ENCODE assay signal across 11 mouse cellular contexts in genomic region chr7:140821305-140821652, GRCm38 (mm10). TPM values are rescaled to one million over a fixed set of nuclear protein-coding genes. Genes with fewer than 3 reads are reported as not detected.
DNase-seq lines count a peak whose midpoint lies in the region; ATAC-seq and TF ChIP-seq lines count a peak whose summit lies in the region.
"Had no signal": no experiment of that assay in that cellular context is flagged by ENCODE, and none has a peak within 500 bp of the region (broad histone marks: within the 10 kb centered on the region; RNA-seq: fewer than 3 reads in every experiment).

No protein-coding gene starts in this region.

- peaks cover 10% of the 10 kb centered on the region; the same call in 1 of the 2 replicates for H3K4me1 ChIP-seq in heart, embryonic 12.5 days (replicated peaks)
- no peaks in the 10 kb centered on the region for H3K4me1 ChIP-seq in bone marrow macrophage, adult 2 months (ENCODE audit: control insufficient read depth, insufficient read depth, low read length)
- H3K4me1 ChIP-seq in hindbrain, embryonic 10.5 days (replicated peaks), result peaks cover 9% of the 10 kb centered on the region; the same call in 1 of the 2 replicates
- peaks cover 11% of the 10 kb centered on the region; the same call in 1 of the 2 replicates for H3K4me1 ChIP-seq in midbrain, embryonic 10.5 days

- H3K4me3 ChIP-seq in heart, embryonic 12.5 days, result peak overlapping the region; percentile 54
- peak overlapping the region; percentile 33 for H3K4me3 ChIP-seq in bone marrow macrophage, adult 2 months (ENCODE audit: insufficient read depth, low read length)
- peak overlapping the region; percentile 64 for H3K4me3 ChIP-seq in hindbrain, embryonic 10.5 days
- H3K4me3 ChIP-seq in midbrain, embryonic 10.5 days, result peak overlapping the region; percentile 68

- no peak for DNase-seq in heart, postnatal 4 days
- DNase-seq in hindbrain, embryonic 10.5 days (ENCODE audit: low spot score), result no peak
- no peak for DNase-seq in midbrain, embryonic 10.5 days (ENCODE audit: low spot score)
- no peak for DNase-seq in embryo, embryonic 10 days (ENCODE audit: low spot score)
- DNase-seq in right cerebral cortex, postnatal 10 days (ENCODE audit: low spot score in 2 of 2), result no peak

- H3K9ac ChIP-seq in heart, embryonic 12.5 days, result no peak overlapping the region

- no peak for ATAC-seq in heart, embryonic 12.5 days (ENCODE audit: insufficient number of reproducible peaks, low FRiP score)
- ATAC-seq in megakaryocyte progenitor cell, adult 5-6 weeks (replicated peaks; ENCODE audit: poor library complexity), result no peak
- ATAC-seq: CD4-positive, CD25-positive, alpha-beta regulatory T cell, adult 4 months had no signal

- peaks cover 5% of the 10 kb centered on the region for H3K27me3 ChIP-seq in heart, embryonic 12.5 days (replicated peaks)
- no peaks in the 10 kb centered on the region for H3K27me3 ChIP-seq in hindbrain, embryonic 10.5 days (ENCODE audit: insufficient read depth, poor library complexity, severe bottlenecking)
- peaks cover 6% of the 10 kb centered on the region; the same call in 1 of the 2 replicates for H3K27me3 ChIP-seq in midbrain, embryonic 10.5 days (ENCODE audit: low read depth, poor library complexity, severe bottlenecking)

- TF ChIP-seq CTCF in bone marrow macrophage, adult 2 months (IDR thresholded peaks at IDR 0.05; ENCODE audit: low read depth, low read length), result no peak

- 52% methylated on average over 5 of the region's 5 CpGs for WGBS in heart, embryonic 12.5 days
- 50% methylated on average over 5 of the region's 5 CpGs for WGBS in hindbrain, embryonic 10.5 days
- WGBS in midbrain, embryonic 10.5 days, result 46% methylated on average over 5 of the region's 5 CpGs

- H3K4me2 ChIP-seq in heart, embryonic 12.5 days, result peak overlapping the region; percentile 86

- H3K27ac ChIP-seq in heart, embryonic 12.5 days (ENCODE audit: poor library complexity, severe bottlenecking), result no peak overlapping the region
- H3K27ac ChIP-seq in bone marrow macrophage, adult 2 months (ENCODE audit: insufficient read depth, low read depth, low read length), result no peak overlapping the region
- no peak overlapping the region for H3K27ac ChIP-seq in hindbrain, embryonic 10.5 days
- H3K27ac ChIP-seq in midbrain, embryonic 10.5 days (replicated peaks), result peak overlapping the region; percentile 86; the same call in 1 of the 2 replicates

- H3K36me3 ChIP-seq in heart, embryonic 12.5 days, result no peaks in the 10 kb centered on the region
- H3K36me3 ChIP-seq in hindbrain, embryonic 10.5 days, result no peaks in the 10 kb centered on the region
- no peaks in the 10 kb centered on the region for H3K36me3 ChIP-seq in midbrain, embryonic 10.5 days

- TF ChIP-seq POLR2A in bone marrow macrophage, adult 2 months (IDR thresholded peaks at IDR 0.05; ENCODE audit: borderline replicate concordance, low read depth, low read length), result no peak

- no peaks in the 10 kb centered on the region for H3K9me3 ChIP-seq in heart, embryonic 12.5 days (replicated peaks)
- no peaks in the 10 kb centered on the region for H3K9me3 ChIP-seq in hindbrain, embryonic 10.5 days
- H3K9me3 ChIP-seq in midbrain, embryonic 10.5 days (replicated peaks), result no peaks in the 10 kb centered on the region

RNA-seq across cellular contexts. Expression of gene Zfp941, which starts 0.7 kb away (rescaled TPM):
- 0.95 and 0.96 TPM in 2 replicates for polyA plus RNA-seq in heart, embryonic 12.5 days (2016; fragmentation: Nextera tagmentation; extraction: Ambion mirVana)
- under 1 TPM; 0.76 to 0.97 TPM for total RNA-seq in heart, postnatal 4 days (2021)
- polyA plus RNA-seq in bone marrow macrophage, adult 2 months (2012; ENCODE audit: insufficient read depth, insufficient read length, missing spikeins), result 0.19 and 0.20 TPM in 2 replicates
- polyA plus RNA-seq in hindbrain, embryonic 10.5 days (2016; fragmentation: Nextera tagmentation; extraction: Ambion mirVana), result 3.5 and 5.1 TPM in 2 replicates
- 3.0 and 5.6 TPM in 2 replicates for polyA plus RNA-seq in midbrain, embryonic 10.5 days (2016; fragmentation: Nextera tagmentation; extraction: Ambion mirVana)
- 0.66 and 1.2 TPM in 2 replicates for total RNA-seq in megakaryocyte progenitor cell, adult 5-6 weeks (2015)
- 1.4 and 1.5 TPM in 2 replicates for total RNA-seq in megakaryocyte progenitor cell, adult 5-6 weeks (2017)
- polyA plus RNA-seq: small intestine, adult 2 months had no signal

RNA-seq across cellular contexts. Expression of gene Urah, which starts 13.5 kb away (rescaled TPM):
- polyA plus RNA-seq in heart, embryonic 12.5 days (2016; fragmentation: Nextera tagmentation; extraction: Ambion mirVana), result 0.55 TPM in 1 of 2 replicates, not detected in the other
- total RNA-seq in heart, postnatal 4 days (2021), result not detected
- polyA plus RNA-seq in bone marrow macrophage, adult 2 months (2012; ENCODE audit: insufficient read depth, insufficient read length, missing spikeins), result not detected in 2 replicates
- polyA plus RNA-seq in hindbrain, embryonic 10.5 days (2016; fragmentation: Nextera tagmentation; extraction: Ambion mirVana), result 0.71 and 0.97 TPM in 2 replicates
- polyA plus RNA-seq in midbrain, embryonic 10.5 days (2016; fragmentation: Nextera tagmentation; extraction: Ambion mirVana), result 0.39 and 0.55 TPM in 2 replicates
- not detected in 2 replicates for total RNA-seq in megakaryocyte progenitor cell, adult 5-6 weeks (2015)
- not detected in 2 replicates for total RNA-seq in megakaryocyte progenitor cell, adult 5-6 weeks (2017)
- polyA plus RNA-seq: CD4-positive, CD25-positive, alpha-beta regulatory T cell, adult 4 months had no signal

RNA-seq across cellular contexts. Expression of gene Scgb1c1, which starts 24.1 kb away (rescaled TPM):
- not detected in 2 replicates for polyA plus RNA-seq in heart, embryonic 12.5 days (2016; fragmentation: Nextera tagmentation; extraction: Ambion mirVana)
- total RNA-seq in heart, postnatal 4 days (2021), result 10 to 100 TPM in 1 of 2 experiments, 1 to 10 TPM in 1; 9.7 to 10.6 TPM
- polyA plus RNA-seq in bone marrow macrophage, adult 2 months (2012; ENCODE audit: insufficient read depth, insufficient read length, missing spikeins), result not detected in 2 replicates
- polyA plus RNA-seq in hindbrain, embryonic 10.5 days (2016; fragmentation: Nextera tagmentation; extraction: Ambion mirVana), result not detected in 2 replicates
- not detected in 2 replicates for polyA plus RNA-seq in midbrain, embryonic 10.5 days (2016; fragmentation: Nextera tagmentation; extraction: Ambion mirVana)
- not detected in 2 replicates for total RNA-seq in megakaryocyte progenitor cell, adult 5-6 weeks (2015)
- total RNA-seq in megakaryocyte progenitor cell, adult 5-6 weeks (2017), result not detected in 2 replicates
- total RNA-seq: layer of hippocampus, adult 8-10 months had no signal
- polyA plus RNA-seq: CD4-positive, CD25-positive, alpha-beta regulatory T cell, adult 4 months; small intestine, adult 2 months had no signal

RNA-seq across cellular contexts. Expression of gene Odf3, which starts 26.3 kb away (rescaled TPM):
- not detected in 2 replicates for polyA plus RNA-seq in heart, embryonic 12.5 days (2016; fragmentation: Nextera tagmentation; extraction: Ambion mirVana)
- not detected for total RNA-seq in heart, postnatal 4 days (2021)
- not detected in 2 replicates for polyA plus RNA-seq in bone marrow macrophage, adult 2 months (2012; ENCODE audit: insufficient read depth, insufficient read length, missing spikeins)
- not detected in 2 replicates for polyA plus RNA-seq in hindbrain, embryonic 10.5 days (2016; fragmentation: Nextera tagmentation; extraction: Ambion mirVana)
- not detected in 2 replicates for polyA plus RNA-seq in midbrain, embryonic 10.5 days (2016; fragmentation: Nextera tagmentation; extraction: Ambion mirVana)
- total RNA-seq in megakaryocyte progenitor cell, adult 5-6 weeks (2015), result not detected in 2 replicates
- not detected in 2 replicates for total RNA-seq in megakaryocyte progenitor cell, adult 5-6 weeks (2017)
- total RNA-seq: layer of hippocampus, adult 8-10 months had no signal
- polyA plus RNA-seq: CD4-positive, CD25-positive, alpha-beta regulatory T cell, adult 4 months; small intestine, adult 2 months had no signal

RNA-seq across cellular contexts. Expression of gene Syce1, which starts 33.6 kb away (rescaled TPM):
- polyA plus RNA-seq in heart, embryonic 12.5 days (2016; fragmentation: Nextera tagmentation; extraction: Ambion mirVana), result 0.13 and 0.31 TPM in 2 replicates
- under 1 TPM; 0.18 to 0.24 TPM for total RNA-seq in heart, postnatal 4 days (2021)
- not detected in 2 replicates for polyA plus RNA-seq in bone marrow macrophage, adult 2 months (2012; ENCODE audit: insufficient read depth, insufficient read length, missing spikeins)
- 0.27 TPM in 1 of 2 replicates, not detected in the other for polyA plus RNA-seq in hindbrain, embryonic 10.5 days (2016; fragmentation: Nextera tagmentation; extraction: Ambion mirVana)
- polyA plus RNA-seq in midbrain, embryonic 10.5 days (2016; fragmentation: Nextera tagmentation; extraction: Ambion mirVana), result 0.12 TPM in 1 of 2 replicates, not detected in the other
- total RNA-seq in megakaryocyte progenitor cell, adult 5-6 weeks (2015), result 0.20 and 1.4 TPM in 2 replicates
- 2.7 and 4.4 TPM in 2 replicates for total RNA-seq in megakaryocyte progenitor cell, adult 5-6 weeks (2017)
- polyA plus RNA-seq: small intestine, adult 2 months had no signal
